Mouse (Mus musculus): ENCODE results near the gene Galnt6. TPM values are rescaled to one million over a fixed set of nuclear protein-coding genes. Genes with fewer than 3 reads are reported as not detected.
A peak's percentile ranks its signal among the peaks of the same experiment; 100 is the strongest.

The Galnt6 gene
- polyA plus RNA-seq, 1 experiment from 2014 or later: 4.0 TPM

- Histone ChIP-seq H3K4me2 (no peak overlapping the region), H3K4me1 (no peaks in the 10 kb centered on the region), H3K9ac (no peak overlapping the region), H3K27me3 (replicated peaks) (no peaks in the 10 kb centered on the region), H3K36me3 (no peaks in the 10 kb centered on the region), H3K27ac (no peak overlapping the region), H3K4me3 (replicated peaks) (no peak overlapping the region), H3K9me3 (no peaks in the 10 kb centered on the region)
- ATAC-seq (ENCODE audit: insufficient read depth, low FRiP score, low read depth): 0 out of 2 replicates have a peak, but pooled peaks have one; percentile 41
- WGBS: 82% methylated on average over 9 of the region's 9 CpGs
These were observed 34.8 kb downstream of the Galnt6 start for GRCm38 (mm10) chr15:100694406-100694805.

GRCm38 (mm10) chr15:100691990-100692389 is 37.2 kb downstream of the Galnt6 start:
- Histone ChIP-seq H3K9ac (no peak overlapping the region), H3K4me2 (no peak overlapping the region), H3K27me3 (replicated peaks) (no peaks in the 10 kb centered on the region), H3K36me3 (no peaks in the 10 kb centered on the region), H3K4me1 (peaks cover 6% of the 10 kb centered on the region), H3K27ac (no peak overlapping the region), H3K9me3 (no peaks in the 10 kb centered on the region), H3K4me3 (replicated peaks) (no peak overlapping the region)
- 36% methylated on average over 3 of the region's 3 CpGs for WGBS
- ATAC-seq (ENCODE audit: insufficient read depth, low FRiP score, low read depth): no peak

- Histone ChIP-seq H3K27ac (0 out of 2 replicates have a peak within 1 kb of the TSS, but pooled peaks have one; percentile 13), H3K4me2 (peak within 1 kb of the TSS; percentile 13; the same call in 1 of the 2 replicates), H3K4me3 (replicated peaks) (peak within 1 kb of the TSS; percentile 15), H3K27me3 (replicated peaks) (no peaks in the 10 kb centered on the region), H3K9ac (no peak within 1 kb of the TSS), H3K4me1 (peaks cover 8% of the 10 kb centered on the region), H3K9me3 (no peaks in the 10 kb centered on the region), H3K36me3 (no peaks in the 10 kb centered on the region)
- no peak; the same call in 1 of the 2 replicates for ATAC-seq (ENCODE audit: insufficient read depth, low FRiP score, low read depth)
- 60% methylated on average over 8 of the region's 8 CpGs for WGBS
These were observed 41.7 kb downstream of the Galnt6 start, which contains the start of gene Cela1 for GRCm38 (mm10) chr15:100687430-100687971. Cela1 (minus strand) TSS chr15:100687921.

- Histone ChIP-seq H3K4me1 (peaks cover 8% of the 10 kb centered on the region), H3K27me3 (replicated peaks) (no peaks in the 10 kb centered on the region), H3K4me2 (peak overlapping the region; percentile 13; the same call in 1 of the 2 replicates), H3K36me3 (no peaks in the 10 kb centered on the region), H3K9me3 (no peaks in the 10 kb centered on the region), H3K4me3 (replicated peaks) (peak overlapping the region; percentile 15), H3K27ac (0 out of 2 replicates have a peak overlapping the region, but pooled peaks have one; percentile 13), H3K9ac (no peak overlapping the region)
- 28% methylated on average over 12 of the region's 12 CpGs for WGBS
- ATAC-seq (ENCODE audit: insufficient read depth, low FRiP score, low read depth): peak; percentile 36; the same call in 1 of the 2 replicates
These were observed 42.2 kb downstream of the Galnt6 start for GRCm38 (mm10) chr15:100686989-100687388.

- Histone ChIP-seq H3K9ac (no peak overlapping the region), H3K27ac (no peak overlapping the region), H3K36me3 (no peaks in the 10 kb centered on the region), H3K4me2 (no peak overlapping the region), H3K4me3 (replicated peaks) (peak overlapping the region; percentile 23), H3K4me1 (peaks cover 8% of the 10 kb centered on the region), H3K9me3 (no peaks in the 10 kb centered on the region), H3K27me3 (replicated peaks) (no peaks in the 10 kb centered on the region)
- WGBS: 69% methylated on average over 6 of the region's 6 CpGs
- no peak for ATAC-seq (ENCODE audit: insufficient read depth, low FRiP score, low read depth)
These were observed 42.7 kb downstream of the Galnt6 start for GRCm38 (mm10) chr15:100686434-100686833.

GRCm38 (mm10) chr15:100685849-100686248 is 43.3 kb downstream of the Galnt6 start:
- H3K36me3 ChIP-seq: no peaks in the 10 kb centered on the region
- H3K4me2 ChIP-seq: no peak overlapping the region
- no peak for ATAC-seq (ENCODE audit: insufficient read depth, low FRiP score, low read depth)
- H3K27me3 ChIP-seq (replicated peaks): no peaks in the 10 kb centered on the region
- no peaks in the 10 kb centered on the region for H3K9me3 ChIP-seq
- H3K9ac ChIP-seq: no peak overlapping the region
- no peak overlapping the region for H3K27ac ChIP-seq
- no peak overlapping the region for H3K4me3 ChIP-seq (replicated peaks)
- WGBS: 74% methylated on average over 8 of the region's 8 CpGs
- H3K4me1 ChIP-seq: peaks cover 10% of the 10 kb centered on the region

- H3K4me1 ChIP-seq: peaks cover 11% of the 10 kb centered on the region
- H3K36me3 ChIP-seq: no peaks in the 10 kb centered on the region
- H3K9me3 ChIP-seq: no peaks in the 10 kb centered on the region
- H3K4me2 ChIP-seq: peak overlapping the region; percentile 19; the same call in 1 of the 2 replicates
- H3K4me3 ChIP-seq (replicated peaks): no peak overlapping the region
- no peak overlapping the region for H3K27ac ChIP-seq
- H3K9ac ChIP-seq: no peak overlapping the region
- ATAC-seq (ENCODE audit: insufficient read depth, low FRiP score, low read depth): no peak
- 24% methylated on average over 13 of the region's 13 CpGs for WGBS
- H3K27me3 ChIP-seq (replicated peaks): no peaks in the 10 kb centered on the region
These were observed 43.9 kb downstream of the Galnt6 start for GRCm38 (mm10) chr15:100685255-100685654.

GRCm38 (mm10) chr15:100684450-100684849 is 44.7 kb downstream of the Galnt6 start:
- no peak overlapping the region for H3K4me3 ChIP-seq (replicated peaks)
- no peak overlapping the region for H3K4me2 ChIP-seq
- peak; percentile 59 for ATAC-seq (ENCODE audit: insufficient read depth, low FRiP score, low read depth)
- H3K9me3 ChIP-seq: no peaks in the 10 kb centered on the region
- no peaks in the 10 kb centered on the region for H3K36me3 ChIP-seq
- H3K27me3 ChIP-seq (replicated peaks): no peaks in the 10 kb centered on the region
- H3K4me1 ChIP-seq: peaks cover 11% of the 10 kb centered on the region
- WGBS: 48% methylated on average over 10 of the region's 10 CpGs
- H3K9ac ChIP-seq: no peak overlapping the region
- no peak overlapping the region for H3K27ac ChIP-seq

- Histone ChIP-seq H3K9me3 (no peaks in the 10 kb centered on the region), H3K36me3 (no peaks in the 10 kb centered on the region), H3K4me3 (replicated peaks) (no peak overlapping the region), H3K27me3 (replicated peaks) (no peaks in the 10 kb centered on the region), H3K4me2 (no peak overlapping the region), H3K27ac (no peak overlapping the region), H3K9ac (no peak overlapping the region), H3K4me1 (peaks cover 11% of the 10 kb centered on the region)
- WGBS: 50% methylated on average over 2 of the region's 2 CpGs
- ATAC-seq (ENCODE audit: insufficient read depth, low FRiP score, low read depth): no peak
These were observed 46.1 kb downstream of the Galnt6 start for GRCm38 (mm10) chr15:100683041-100683440.

GRCm38 (mm10) chr15:100681770-100682169 is 47.4 kb downstream of the Galnt6 start:
- 44% methylated on average over 7 of the region's 7 CpGs for WGBS
- H3K4me2 ChIP-seq: no peak overlapping the region
- no peak overlapping the region for H3K9ac ChIP-seq
- no peak overlapping the region for H3K27ac ChIP-seq
- no peak overlapping the region for H3K4me3 ChIP-seq (replicated peaks)
- no peaks in the 10 kb centered on the region for H3K9me3 ChIP-seq
- no peaks in the 10 kb centered on the region for H3K27me3 ChIP-seq (replicated peaks)
- no peak for ATAC-seq (ENCODE audit: insufficient read depth, low FRiP score, low read depth)
- peaks cover 3% of the 10 kb centered on the region; the same call in 1 of the 2 replicates for H3K4me1 ChIP-seq
- H3K36me3 ChIP-seq: no peaks in the 10 kb centered on the region

GRCm38 (mm10) chr15:100680381-100680780 is 48.8 kb downstream of the Galnt6 start:
- Histone ChIP-seq H3K27ac (no peak overlapping the region), H3K4me1 (peaks cover 3% of the 10 kb centered on the region; the same call in 1 of the 2 replicates), H3K27me3 (replicated peaks) (no peaks in the 10 kb centered on the region), H3K9me3 (no peaks in the 10 kb centered on the region), H3K36me3 (no peaks in the 10 kb centered on the region), H3K4me3 (replicated peaks) (no peak overlapping the region), H3K4me2 (no peak overlapping the region), H3K9ac (no peak overlapping the region)
- no peak for ATAC-seq (ENCODE audit: insufficient read depth, low FRiP score, low read depth)
- WGBS: 35% methylated on average over 3 of the region's 3 CpGs

GRCm38 (mm10) chr15:100679005-100679404 is 50.2 kb downstream of the Galnt6 start:
- WGBS: 69% methylated on average over 14 of the region's 14 CpGs
- H3K4me2 ChIP-seq: no peak overlapping the region
- no peak overlapping the region for H3K27ac ChIP-seq
- H3K9me3 ChIP-seq: no peaks in the 10 kb centered on the region
- H3K4me1 ChIP-seq: peaks cover 5% of the 10 kb centered on the region; the same call in 1 of the 2 replicates
- ATAC-seq (ENCODE audit: insufficient read depth, low FRiP score, low read depth): 0 out of 2 replicates have a peak, but pooled peaks have one; percentile 25
- H3K27me3 ChIP-seq (replicated peaks): no peaks in the 10 kb centered on the region
- no peak overlapping the region for H3K9ac ChIP-seq
- H3K36me3 ChIP-seq: no peaks in the 10 kb centered on the region
- H3K4me3 ChIP-seq (replicated peaks): no peak overlapping the region

Data from stomach, embryonic 15.5 days (tissue).